Mouse (Mus musculus): ENCODE measurements around the gene Cdk2. TPM values are rescaled to one million over a fixed set of nuclear protein-coding genes. Genes with fewer than 3 reads are reported as not detected.

Cdk2 gene
- total and polyA plus RNA-seq, 3 experiments = 36.3 to 117 (median 109) TPM

DNA sequence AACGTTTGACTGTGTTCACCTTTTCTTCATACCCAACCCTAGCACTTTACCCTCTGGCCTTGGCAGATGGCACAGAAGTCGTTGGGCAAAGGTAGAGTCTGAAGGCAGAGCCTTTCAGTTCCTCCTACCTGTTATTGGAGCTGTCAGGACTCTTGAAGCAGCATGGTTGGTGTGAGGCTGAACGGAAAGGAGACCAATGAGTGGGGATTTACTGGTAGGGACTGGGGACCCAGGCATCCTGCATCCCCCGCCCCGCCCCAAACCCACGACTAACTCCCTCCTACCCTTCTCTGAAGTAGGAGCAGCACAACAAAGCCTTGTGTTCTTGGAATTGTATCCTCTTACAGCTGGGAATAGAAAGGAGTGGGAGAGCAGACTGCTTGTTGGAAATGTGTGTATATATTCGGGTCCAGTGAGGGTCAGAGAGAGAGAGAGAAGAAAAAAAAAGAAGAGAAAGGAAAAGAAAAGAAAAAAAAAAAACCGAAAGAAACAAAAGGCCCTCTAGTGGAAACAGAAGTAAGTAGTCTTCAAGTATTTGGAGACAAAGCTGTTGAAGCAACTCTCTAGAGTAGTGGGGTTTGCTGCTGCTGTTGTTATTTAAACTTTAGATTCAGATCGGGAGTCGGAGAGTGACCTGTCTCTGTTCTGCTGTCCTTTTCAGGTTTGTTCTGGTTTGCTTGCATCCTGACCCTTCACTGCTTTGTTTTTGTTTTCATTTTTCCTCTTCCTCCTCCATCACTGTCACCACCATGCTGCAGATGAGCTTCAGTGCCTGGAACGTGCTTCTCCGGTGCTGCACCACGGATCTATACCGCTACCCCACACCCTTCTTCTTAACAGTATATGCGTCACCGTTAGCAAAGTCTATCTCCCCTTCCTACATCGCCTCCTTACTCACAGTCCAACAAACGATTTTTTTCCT lies 40.1 kb upstream of the Cdk2 start, which contains the start of gene Dgka:
Gene Dgka, minus strand, starts transcription at position 176 of the 922 bp plus-strand sequence.
- peaks cover 63% of the 10 kb centered on the region for H3K4me1 ChIP-seq (ENCODE audit: insufficient read depth, low read depth, low read length)
- TF ChIP-seq POLR2AphosphoS5 (IDR thresholded peaks at IDR 0.05; ENCODE audit: insufficient replicate concordance, low read depth, low read length) (no peak), GATA2 (IDR thresholded peaks at IDR 0.05; ENCODE audit: borderline replicate concordance, low read depth, low read length) (no peak), TAL1 (conservative IDR thresholded peaks at IDR 0.05; ENCODE audit: low read depth, low read length) (no peak), CTCF (IDR thresholded peaks at IDR 0.05; ENCODE audit: low read depth, low read length) (no peak)
- no peaks in the 10 kb centered on the region for H3K9me3 ChIP-seq (replicated peaks)
- peaks cover 6% of the 10 kb centered on the region for H3K27me3 ChIP-seq (ENCODE audit: insufficient read depth, low read length)
- ATAC-seq (ENCODE audit: extremely low read depth, insufficient number of reproducible peaks, low FRiP score, poor library complexity, severe bottlenecking) = no peak
- DNase-seq (ENCODE audit: low spot score) = no peak
- peak within 1 kb of the TSS; percentile 70 for H3K4me3 ChIP-seq (ENCODE audit: low read depth, low read length)
- H3K36me3 ChIP-seq (replicated peaks) = peaks cover 4% of the 10 kb centered on the region

- DNase-seq (ENCODE audit: low spot score) = no peak
- no peaks in the 10 kb centered on the region for H3K9me3 ChIP-seq (replicated peaks)
- H3K4me3 ChIP-seq (ENCODE audit: low read depth, low read length) = peak overlapping the region; percentile 70
- peaks cover 6% of the 10 kb centered on the region for H3K27me3 ChIP-seq (ENCODE audit: insufficient read depth, low read length)
- TF ChIP-seq POLR2AphosphoS5 (IDR thresholded peaks at IDR 0.05; ENCODE audit: insufficient replicate concordance, low read depth, low read length) (no peak), TAL1 (conservative IDR thresholded peaks at IDR 0.05; ENCODE audit: low read depth, low read length) (no peak), CTCF (IDR thresholded peaks at IDR 0.05; ENCODE audit: low read depth, low read length) (no peak), GATA1 (IDR thresholded peaks at IDR 0.05; ENCODE audit: borderline replicate concordance, low read length) (no peak)
- H3K4me1 ChIP-seq (ENCODE audit: insufficient read depth, low read depth, low read length) = peaks cover 56% of the 10 kb centered on the region
- H3K36me3 ChIP-seq (replicated peaks) = no peaks in the 10 kb centered on the region
- no peak for ATAC-seq (ENCODE audit: extremely low read depth, insufficient number of reproducible peaks, low FRiP score, poor library complexity, severe bottlenecking)
Measured at GRCm38 (mm10) chr10:128744211-128744610, 39.4 kb upstream of the Cdk2 start.

DNA sequence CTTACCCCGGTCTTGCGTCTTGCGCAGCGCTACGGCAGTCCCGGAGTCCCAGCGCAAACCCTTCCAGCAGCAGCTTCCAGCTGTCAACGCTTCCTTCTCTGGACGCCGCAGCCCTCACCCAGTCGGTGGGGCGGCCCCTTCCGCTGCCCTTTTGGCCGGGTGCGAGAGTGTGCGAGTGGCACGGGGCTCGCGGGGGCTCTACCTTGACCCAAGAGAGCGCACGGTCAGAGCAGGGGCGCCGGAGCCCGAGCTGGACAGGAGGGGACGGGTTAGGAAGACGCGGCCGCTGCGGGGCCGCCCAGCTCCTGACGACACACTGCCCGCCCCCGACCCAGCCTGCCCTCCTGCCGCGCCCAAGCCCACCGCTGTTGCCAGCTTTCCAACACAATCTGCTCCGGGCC lies 39.0 kb upstream of the Cdk2 start:
- no peaks in the 10 kb centered on the region for H3K9me3 ChIP-seq (replicated peaks)
- ATAC-seq (ENCODE audit: extremely low read depth, insufficient number of reproducible peaks, low FRiP score, poor library complexity, severe bottlenecking) (no peak), DNase-seq (ENCODE audit: low spot score) (no peak)
- H3K4me1 ChIP-seq (ENCODE audit: insufficient read depth, low read depth, low read length) = peaks cover 53% of the 10 kb centered on the region
- no peaks in the 10 kb centered on the region for H3K36me3 ChIP-seq (replicated peaks)
- TF ChIP-seq CTCF (IDR thresholded peaks at IDR 0.05; ENCODE audit: low read depth, low read length) = no peak
- TF ChIP-seq POLR2AphosphoS5 (IDR thresholded peaks at IDR 0.05; ENCODE audit: insufficient replicate concordance, low read depth, low read length) = no peak
- TF ChIP-seq GATA2 (IDR thresholded peaks at IDR 0.05; ENCODE audit: borderline replicate concordance, low read depth, low read length) = no peak
- no peak for TF ChIP-seq GATA1 (IDR thresholded peaks at IDR 0.05; ENCODE audit: borderline replicate concordance, low read length)
- TF ChIP-seq TAL1 (conservative IDR thresholded peaks at IDR 0.05; ENCODE audit: low read depth, low read length) = no peak
- H3K27me3 ChIP-seq (ENCODE audit: insufficient read depth, low read length) = peaks cover 6% of the 10 kb centered on the region
- peak overlapping the region; percentile 70 for H3K4me3 ChIP-seq (ENCODE audit: low read depth, low read length)

GRCm38 (mm10) chr10:128743235-128743634 lies 38.4 kb upstream of the Cdk2 start:
- no peak for ATAC-seq (ENCODE audit: extremely low read depth, insufficient number of reproducible peaks, low FRiP score, poor library complexity, severe bottlenecking)
- H3K4me3 ChIP-seq (ENCODE audit: low read depth, low read length) = no peak overlapping the region; the same call in 1 of the 2 replicates
- no peak for DNase-seq (ENCODE audit: low spot score)

GRCm38 (mm10) chr10:128742616-128743015 lies 37.8 kb upstream of the Cdk2 start:
- no peak for TF ChIP-seq POLR2AphosphoS5 (IDR thresholded peaks at IDR 0.05; ENCODE audit: insufficient replicate concordance, low read depth, low read length)
- no peak for TF ChIP-seq GATA2 (IDR thresholded peaks at IDR 0.05; ENCODE audit: borderline replicate concordance, low read depth, low read length)
- TF ChIP-seq CTCF (IDR thresholded peaks at IDR 0.05; ENCODE audit: low read depth, low read length) = no peak
- TF ChIP-seq TAL1 (conservative IDR thresholded peaks at IDR 0.05; ENCODE audit: low read depth, low read length) = no peak
- TF ChIP-seq GATA1 (IDR thresholded peaks at IDR 0.05; ENCODE audit: borderline replicate concordance, low read length) = no peak
- ATAC-seq (ENCODE audit: extremely low read depth, insufficient number of reproducible peaks, low FRiP score, poor library complexity, severe bottlenecking) (no peak), DNase-seq (ENCODE audit: low spot score) (no peak)
- H3K27me3 ChIP-seq (ENCODE audit: insufficient read depth, low read length) = peaks cover 6% of the 10 kb centered on the region
- no peaks in the 10 kb centered on the region for H3K9me3 ChIP-seq (replicated peaks)
- no peaks in the 10 kb centered on the region for H3K36me3 ChIP-seq (replicated peaks)
- H3K4me1 ChIP-seq (ENCODE audit: insufficient read depth, low read depth, low read length) = peaks cover 56% of the 10 kb centered on the region
- no peak overlapping the region for H3K4me3 ChIP-seq (ENCODE audit: low read depth, low read length)

More at GRCm38 (mm10) chr10:128743235-128743634, 38.4 kb upstream of the Cdk2 start:
- Histone ChIP-seq H3K36me3 (replicated peaks) (no peaks in the 10 kb centered on the region), H3K9me3 (replicated peaks) (no peaks in the 10 kb centered on the region), H3K27me3 (ENCODE audit: insufficient read depth, low read length) (peaks cover 6% of the 10 kb centered on the region), H3K4me1 (ENCODE audit: insufficient read depth, low read depth, low read length) (peaks cover 53% of the 10 kb centered on the region)
- TF ChIP-seq GATA2 (IDR thresholded peaks at IDR 0.05; ENCODE audit: borderline replicate concordance, low read depth, low read length) (no peak), GATA1 (IDR thresholded peaks at IDR 0.05; ENCODE audit: borderline replicate concordance, low read length) (no peak), CTCF (IDR thresholded peaks at IDR 0.05; ENCODE audit: low read depth, low read length) (no peak), TAL1 (conservative IDR thresholded peaks at IDR 0.05; ENCODE audit: low read depth, low read length) (no peak), POLR2AphosphoS5 (IDR thresholded peaks at IDR 0.05; ENCODE audit: insufficient replicate concordance, low read depth, low read length) (no peak)

- Histone ChIP-seq H3K4me3 (ENCODE audit: low read depth, low read length) (no peak overlapping the region; the same call in 1 of the 2 replicates), H3K9me3 (replicated peaks) (no peaks in the 10 kb centered on the region), H3K4me1 (ENCODE audit: insufficient read depth, low read depth, low read length) (peaks cover 41% of the 10 kb centered on the region), H3K36me3 (replicated peaks) (no peaks in the 10 kb centered on the region), H3K27me3 (ENCODE audit: insufficient read depth, low read length) (peaks cover 9% of the 10 kb centered on the region)
- ATAC-seq (ENCODE audit: extremely low read depth, insufficient number of reproducible peaks, low FRiP score, poor library complexity, severe bottlenecking) = 0 out of 2 replicates have a peak, but pooled peaks have one; percentile 37
- peak; percentile 16 for DNase-seq (ENCODE audit: low spot score)
- no peak for TF ChIP-seq POLR2AphosphoS5 (IDR thresholded peaks at IDR 0.05; ENCODE audit: insufficient replicate concordance, low read depth, low read length)
- no peak for TF ChIP-seq GATA1 (IDR thresholded peaks at IDR 0.05; ENCODE audit: borderline replicate concordance, low read length)
- no peak for TF ChIP-seq GATA2 (IDR thresholded peaks at IDR 0.05; ENCODE audit: borderline replicate concordance, low read depth, low read length)
- TF ChIP-seq TAL1 (conservative IDR thresholded peaks at IDR 0.05; ENCODE audit: low read depth, low read length) = no peak
Measured at GRCm38 (mm10) chr10:128740296-128740695, 35.5 kb upstream of the Cdk2 start.
